Mouse (Mus musculus) CD4-positive helper T cell, adult 2 months (primary cell): ENCODE results near the gene Ppp1r3f.

Experiments
- DNase-seq: peaks from one replicate; pipeline ENCODE4 v3.0.0-alpha.2; 2012; ENCODE audit warnings: low read depth, missing footprints, low spot score

Gene Ppp1r3f

DNA sequence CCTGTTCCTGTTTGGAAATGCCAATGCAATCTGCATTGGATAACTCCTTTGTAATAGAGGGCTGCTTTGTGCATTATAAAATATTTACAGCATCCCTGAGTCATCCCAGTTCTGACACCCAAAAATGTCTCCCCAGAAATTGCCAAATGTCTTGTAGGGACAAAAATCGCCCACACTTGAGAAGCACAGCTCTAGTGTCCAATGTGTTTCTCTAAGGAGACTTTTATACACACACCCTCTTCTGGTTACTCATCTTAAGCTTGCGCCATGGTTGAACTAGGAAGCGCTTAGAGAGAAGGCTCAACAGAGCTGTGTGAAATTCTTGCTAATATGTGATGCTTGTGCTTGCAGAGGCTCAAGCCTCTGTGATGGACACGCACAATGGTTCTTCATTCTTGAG, 20.6 kb downstream of the Ppp1r3f start:
- DNase-seq, result no peak

DNA sequence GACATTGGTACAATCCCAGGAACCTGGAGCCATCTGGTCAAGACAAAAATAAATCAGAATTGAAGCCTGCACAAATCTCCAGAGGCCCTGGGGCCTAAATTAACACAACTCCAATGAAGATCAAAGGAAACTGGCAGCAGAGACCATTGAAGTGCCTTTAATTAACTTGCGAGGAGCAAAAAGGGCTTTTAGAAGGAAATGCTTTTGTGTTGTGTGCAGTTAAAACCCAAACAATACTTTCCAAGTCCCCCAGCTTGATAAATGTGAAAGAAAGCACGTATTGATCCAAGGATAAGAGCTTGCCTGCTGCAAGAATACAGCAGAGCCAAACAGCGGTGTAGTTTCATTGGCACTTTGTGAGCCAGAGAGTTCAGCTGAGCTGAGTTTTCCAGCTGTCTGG, 49.1 kb downstream of the Ppp1r3f start:
- no peak for DNase-seq
